Mouse (Mus musculus) liver, adult 2 months (tissue): ENCODE measurements around the gene Ltbp2. TPM values are rescaled to one million over a fixed set of nuclear protein-coding genes. Genes with fewer than 3 reads are reported as not detected.

Experiments used
- DNase-seq: peaks from one replicate; pipeline ENCODE4 v3.0.0-alpha.2; 2011; ENCODE audit warnings: low read depth, low spot score; ENCODE audit errors: extremely low read depth
- H3K27ac ChIP-seq: fragments of 200-500 bp; replicated peaks from 2 replicates; pipeline ENCODE4 v1.5.1; 2012; ENCODE audit warnings: low read depth, mild to moderate bottlenecking, control low read depth, inconsistent platforms, low read length; ENCODE audit not compliant: insufficient read depth
- H3K27me3 ChIP-seq: fragments of 200-500 bp; 2 replicates; pipeline ENCODE4 v1.6.1; 2012; ENCODE audit warnings: mild to moderate bottlenecking, moderate library complexity, low read length, inconsistent platforms; ENCODE audit not compliant: control insufficient read depth, insufficient read depth
- H3K36me3 ChIP-seq: fragments of 200-500 bp; 2 replicates; pipeline ENCODE4 v1.6.1; 2012; ENCODE audit warnings: low read length, inconsistent platforms; ENCODE audit not compliant: control insufficient read depth, insufficient read depth
- H3K4me1 ChIP-seq: fragments of 200-500 bp; 2 replicates; pipeline ENCODE4 v1.6.1; 2011; ENCODE audit warnings: low read length; ENCODE audit not compliant: control insufficient read depth, insufficient read depth
- H3K4me3 ChIP-seq: fragments of 200-500 bp; 2 replicates; pipeline ENCODE4 v1.5.1; 2011; ENCODE audit warnings: low read depth, mild to moderate bottlenecking, control low read depth, low read length, moderate library complexity; ENCODE audit not compliant: insufficient read depth
- H3K79me2 ChIP-seq: fragments of 200-500 bp; 2 replicates; pipeline ENCODE4 v1.6.1; 2012; ENCODE audit warnings: inconsistent platforms, mild to moderate bottlenecking, low read length, moderate library complexity; ENCODE audit not compliant: control insufficient read depth, insufficient read depth
- H3K9ac ChIP-seq: fragments of 200-500 bp; 2 replicates; pipeline ENCODE4 v1.6.1; 2012; ENCODE audit warnings: low read depth, mild to moderate bottlenecking, control low read depth, inconsistent platforms, low read length
- CTCF ChIP-seq: fragments of 200-500 bp; IDR thresholded peaks from 2 replicates; pipeline ENCODE4 v1.5.1; 2011; ENCODE audit warnings: low read depth, low read length, control low read depth
- POLR2A ChIP-seq: fragments of 200-500 bp; IDR thresholded peaks from 2 replicates; pipeline ENCODE4 v1.6.1; 2011; ENCODE audit warnings: low read length, control low read depth; ENCODE audit not compliant: insufficient read depth; ENCODE audit errors: extremely low read depth
- WGBS: fragments of 180-500 bp; shearing (Covaris S2); methylation state at CpG from one replicate; pipeline ENCODE4 v1.1.7; 2018; 5-methylcytosine and 5-hydroxymethylcytosine counted together
- polyA plus RNA-seq: library from polyadenylated mRNA; depleted of rRNA; stranded (reverse); fragments of >200 nt; gene quantifications from 2 replicates; pipeline ENCODE4 v1.2.3, GENCODE M21; 2012
- total RNA-seq: library from RNA; depleted of rRNA; stranded (reverse); fragments of >200 nt; gene quantifications from 2 replicates; pipeline ENCODE4 v1.2.3, GENCODE M21; 2014

Ltbp2 gene
- total and polyA plus RNA-seq, 2 experiments: 0.65 to 1.7 TPM

DNA sequence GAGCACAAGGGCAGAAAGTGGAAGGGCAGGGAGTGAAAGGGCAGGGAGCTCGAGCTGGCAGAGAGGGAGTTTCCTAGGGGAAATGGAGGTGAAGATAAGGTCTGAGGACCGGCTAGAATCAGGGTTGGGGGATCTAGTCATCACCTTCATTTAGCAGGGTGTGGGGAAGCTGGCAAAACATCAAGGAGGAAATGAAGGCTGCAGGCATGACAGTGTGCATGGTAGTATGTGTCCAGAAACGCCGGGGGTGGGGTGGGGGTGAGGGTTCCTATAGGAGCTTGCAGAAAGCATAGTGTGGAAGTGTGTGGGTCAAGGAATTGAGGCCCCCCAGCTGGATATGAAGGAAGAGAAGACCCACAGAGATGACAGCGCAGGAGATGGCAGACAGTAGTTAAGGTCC is 45.2 kb downstream of the Ltbp2 start:
- TF ChIP-seq CTCF: no peak
- no peak for TF ChIP-seq POLR2A
- no peaks in the 10 kb centered on the region for H3K79me2 ChIP-seq
- no peak overlapping the region for H3K4me3 ChIP-seq
- H3K4me1 ChIP-seq: no peaks in the 10 kb centered on the region
- no peak for DNase-seq
- 59% methylated on average over 5 of the region's 5 CpGs for WGBS
- peaks cover 5% of the 10 kb centered on the region for H3K27me3 ChIP-seq
- H3K27ac ChIP-seq: no peak overlapping the region
- no peak overlapping the region for H3K9ac ChIP-seq
- no peaks in the 10 kb centered on the region for H3K36me3 ChIP-seq

DNA sequence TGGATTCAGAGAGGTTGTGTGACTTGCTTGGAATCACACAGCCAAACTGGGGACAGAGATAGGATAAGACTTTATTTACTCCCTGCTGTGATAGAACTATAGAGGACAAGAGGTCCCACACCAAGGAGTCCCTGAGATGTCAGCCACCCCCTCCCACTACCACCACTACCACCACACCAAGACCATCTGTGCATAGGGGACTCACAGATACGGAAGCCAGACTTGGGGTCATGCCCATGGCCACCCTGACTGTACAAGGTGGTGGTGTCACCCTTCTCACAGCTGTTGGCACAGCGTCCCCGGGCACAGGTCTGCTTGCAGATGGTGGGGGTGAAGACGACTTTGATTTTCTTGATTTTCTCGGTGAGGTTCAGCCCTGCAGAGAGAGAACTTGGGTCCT is 45.9 kb downstream of the Ltbp2 start:
- H3K36me3 ChIP-seq: no peaks in the 10 kb centered on the region
- H3K79me2 ChIP-seq: no peaks in the 10 kb centered on the region
- no peak for DNase-seq
- no peak overlapping the region for H3K27ac ChIP-seq
- peaks cover 5% of the 10 kb centered on the region for H3K27me3 ChIP-seq
- 87% methylated on average over 5 of the region's 5 CpGs for WGBS
- H3K4me3 ChIP-seq: no peak overlapping the region
- no peaks in the 10 kb centered on the region for H3K4me1 ChIP-seq
- TF ChIP-seq POLR2A (no peak), CTCF (no peak)
- H3K9ac ChIP-seq: no peak overlapping the region

DNA sequence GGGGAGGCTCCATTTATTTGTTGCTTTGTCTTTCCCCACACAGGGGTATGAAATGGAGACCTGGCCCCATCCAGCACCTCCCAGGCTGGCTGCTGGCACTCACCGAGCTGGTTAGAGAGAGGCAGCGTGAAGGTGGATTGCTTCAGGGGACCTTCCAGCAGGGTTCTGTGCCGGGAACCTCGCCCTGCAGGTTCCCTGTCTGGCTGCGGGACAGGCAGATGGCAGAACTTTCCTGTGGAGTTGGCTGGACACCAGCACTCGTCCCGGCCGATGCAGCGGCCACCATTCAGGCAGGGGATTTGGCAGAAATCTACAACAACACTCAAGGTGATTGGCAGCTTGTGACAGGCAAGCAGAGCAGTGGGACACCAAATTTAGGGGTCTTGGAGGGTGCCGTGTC is 46.4 kb downstream of the Ltbp2 start:
- 78% methylated on average over 10 of the region's 10 CpGs for WGBS
- peaks cover 5% of the 10 kb centered on the region for H3K27me3 ChIP-seq
- H3K4me3 ChIP-seq: no peak overlapping the region
- H3K4me1 ChIP-seq: no peaks in the 10 kb centered on the region
- no peak for DNase-seq
- no peak overlapping the region for H3K27ac ChIP-seq
- no peaks in the 10 kb centered on the region for H3K79me2 ChIP-seq
- TF ChIP-seq CTCF (no peak), POLR2A (no peak)
- H3K9ac ChIP-seq: no peak overlapping the region
- H3K36me3 ChIP-seq: no peaks in the 10 kb centered on the region

DNA sequence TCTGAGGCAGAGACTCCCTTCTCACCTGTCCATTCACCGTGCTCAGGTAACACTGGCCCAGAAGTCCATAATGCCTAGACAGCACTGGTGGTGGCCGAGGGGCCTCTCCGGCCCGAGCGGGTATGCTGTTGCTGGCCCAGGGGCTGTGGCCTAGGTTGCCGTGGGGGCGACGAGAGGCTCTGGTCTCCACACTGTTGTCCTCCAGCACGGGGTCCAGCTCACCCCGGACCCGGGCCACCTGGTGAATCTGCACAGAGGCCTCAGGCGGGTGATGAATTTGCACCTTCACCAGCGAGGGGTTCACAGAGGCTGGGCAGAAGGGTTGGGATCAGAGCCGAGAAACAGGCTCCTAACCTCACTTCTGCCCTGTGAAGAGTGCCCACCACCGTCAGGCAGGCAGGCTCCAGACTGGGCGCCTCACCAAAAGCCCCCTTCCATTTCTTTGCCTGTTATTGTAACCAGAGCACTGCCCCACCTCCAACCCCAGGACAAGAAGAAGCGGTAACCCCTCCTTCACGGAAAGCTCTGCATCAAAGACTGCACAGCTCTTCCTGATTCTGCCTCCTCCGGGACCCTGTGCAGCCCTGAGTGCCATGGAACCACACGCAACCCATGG is 47.1 kb downstream of the Ltbp2 start:
- Histone ChIP-seq H3K36me3 (no peaks in the 10 kb centered on the region), H3K4me1 (no peaks in the 10 kb centered on the region), H3K4me3 (no peak overlapping the region), H3K27me3 (peaks cover 5% of the 10 kb centered on the region), H3K27ac (no peak overlapping the region), H3K79me2 (no peaks in the 10 kb centered on the region), H3K9ac (no peak overlapping the region)
- no peak for DNase-seq
- 83% methylated on average over 20 of the region's 20 CpGs for whole genome bisulfite sequencing
- TF ChIP-seq POLR2A (no peak), CTCF (no peak)

DNA sequence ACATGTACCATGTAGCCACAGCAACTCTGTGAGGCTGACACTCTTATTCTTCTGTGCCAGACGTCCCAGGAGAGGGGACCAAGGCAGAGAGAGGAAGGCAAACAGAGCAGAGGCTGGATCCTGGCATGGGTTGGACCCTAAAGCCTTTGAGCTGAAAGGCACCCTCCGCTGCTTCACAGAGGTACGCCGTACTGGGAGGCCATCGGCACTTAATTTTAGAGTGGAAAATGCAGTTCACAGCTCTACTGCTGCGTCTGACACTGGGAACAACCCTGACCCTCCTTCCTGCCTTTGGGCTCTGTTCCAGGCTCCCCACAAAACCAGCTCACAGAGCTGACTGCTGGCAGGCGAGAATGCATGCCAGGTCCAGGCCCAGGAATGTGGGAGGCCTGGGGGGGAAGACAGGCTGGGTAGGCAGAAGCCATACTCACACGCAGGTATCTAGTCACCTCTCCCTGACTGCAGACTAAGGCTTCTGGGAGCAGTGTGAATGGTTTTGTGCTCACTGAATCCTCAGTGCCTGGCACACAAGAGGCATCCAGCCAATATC is 48.9 kb downstream of the Ltbp2 start:
- DNase-seq: no peak
- no peak for TF ChIP-seq POLR2A
- TF ChIP-seq CTCF: no peak
- Histone ChIP-seq H3K4me3 (no peak overlapping the region), H3K9ac (no peak overlapping the region), H3K36me3 (no peaks in the 10 kb centered on the region), H3K27ac (no peak overlapping the region), H3K79me2 (no peaks in the 10 kb centered on the region), H3K4me1 (no peaks in the 10 kb centered on the region), H3K27me3 (peaks cover 5% of the 10 kb centered on the region)
- 57% methylated on average over 8 of the region's 8 CpGs for WGBS

DNA sequence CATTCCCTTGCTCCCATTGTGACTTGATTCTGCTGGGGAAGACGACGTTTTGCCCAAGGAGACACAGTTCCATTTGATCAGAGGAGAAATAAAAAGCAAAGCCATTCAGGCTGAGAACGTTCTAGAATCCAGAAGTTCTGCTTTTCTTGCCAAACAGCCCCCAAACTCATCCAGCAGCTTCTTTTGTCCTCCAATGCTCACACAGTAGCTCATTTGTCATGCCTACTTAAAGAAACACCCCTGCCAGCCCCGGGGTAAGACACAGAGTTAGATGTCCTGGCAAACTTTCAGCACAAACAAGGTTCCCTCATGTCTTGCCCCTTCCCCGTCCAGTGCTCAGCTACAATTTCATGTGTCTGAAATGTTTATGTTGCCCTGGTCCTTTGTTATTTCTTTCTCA is 52.1 kb downstream of the Ltbp2 start:
- 79% methylated on average over 5 of the region's 5 CpGs for WGBS
- Histone ChIP-seq H3K36me3 (no peaks in the 10 kb centered on the region), H3K9ac (no peak overlapping the region), H3K4me3 (no peak overlapping the region), H3K27ac (no peak overlapping the region), H3K4me1 (no peaks in the 10 kb centered on the region), H3K79me2 (no peaks in the 10 kb centered on the region), H3K27me3 (no peaks in the 10 kb centered on the region)
- TF ChIP-seq CTCF: no peak
- TF ChIP-seq POLR2A: no peak
- no peak for DNase-seq
